Mouse (Mus musculus) E14TG2a.4 (cell line): ENCODE results near the gene Mrps18a.

Experiments
- CTCF ChIP-seq: conservative IDR thresholded peaks from 2 replicates; pipeline ENCODE4 v1.5.1; 2014; ENCODE audit warnings: low read length
- POU5F1 ChIP-seq: IDR thresholded peaks from 2 replicates; pipeline ENCODE4 v1.6.1; 2014; ENCODE audit warnings: low read length, borderline replicate concordance

GRCm38 (mm10) chr17:46080388-46080787 is 30.4 kb upstream of the Mrps18a start:
- TF ChIP-seq CTCF: no peak
- TF ChIP-seq POU5F1: no peak
